Mouse (Mus musculus) forebrain, embryonic 13.5 days (tissue): ENCODE results near the gene Rom1. TPM values are rescaled to one million over a fixed set of nuclear protein-coding genes. Genes with fewer than 3 reads are reported as not detected.

ENCODE experiments used
- ATAC-seq: fragments of 200-750 bp; cut with Nextera tagmentation; 2 replicates; pipeline ENCODE4 v1.8.0; 2017
- H3K27ac ChIP-seq: fragments of 300-500 bp; sonication (generic); 2 replicates; pipeline ENCODE4 v1.5.1; 2015; ENCODE audit warnings: inconsistent platforms, mild to moderate bottlenecking, moderate library complexity
- H3K27me3 ChIP-seq: fragments of 300-500 bp; sonication (generic); 2 replicates; pipeline ENCODE4 v1.6.1; 2015; ENCODE audit warnings: mild to moderate bottlenecking, inconsistent platforms
- H3K36me3 ChIP-seq: fragments of 300-500 bp; sonication (generic); 2 replicates; pipeline ENCODE4 v1.6.1; 2015; ENCODE audit warnings: mild to moderate bottlenecking, inconsistent platforms; ENCODE audit not compliant: poor library complexity, severe bottlenecking
- H3K4me1 ChIP-seq: fragments of 300-500 bp; sonication (generic); 2 replicates; pipeline ENCODE4 v1.6.1; 2015; ENCODE audit warnings: inconsistent platforms
- H3K4me2 ChIP-seq: fragments of 300-500 bp; sonication (generic); 2 replicates; pipeline ENCODE4 v1.6.1; 2015; ENCODE audit warnings: inconsistent platforms, mild to moderate bottlenecking, moderate library complexity
- H3K4me3 ChIP-seq: fragments of 300-500 bp; sonication (generic); 2 replicates; pipeline ENCODE4 v1.5.1; 2015; ENCODE audit warnings: mild to moderate bottlenecking, inconsistent platforms
- H3K9ac ChIP-seq: fragments of 300-500 bp; sonication (generic); 2 replicates; pipeline ENCODE4 v1.6.1; 2015; ENCODE audit warnings: mild to moderate bottlenecking, inconsistent platforms
- H3K9me3 ChIP-seq: fragments of 300-500 bp; sonication (generic); replicated peaks from 2 replicates; pipeline ENCODE4 v1.6.1; 2016; ENCODE audit warnings: inconsistent platforms
- WGBS: fragments of 180-500 bp; shearing (Covaris S2); methylation state at CpG from one replicate; pipeline ENCODE4 v1.1.7; 2015; 5-methylcytosine and 5-hydroxymethylcytosine counted together
- microRNA-seq: library from miRNA; unstranded; fragments of <30 nt; microRNA quantifications from one replicate; pipeline ENCODE4, GENCODE M21; 2016
- polyA plus RNA-seq: library from polyadenylated mRNA; unstranded; fragments of >200 nt; fragmentation: Nextera tagmentation; extraction: Ambion mirVana; gene quantifications from 2 replicates; pipeline ENCODE4 v1.2.1, GENCODE M21; 2015

Gene Rom1
- polyA plus RNA-seq, 1 experiment from 2014 or later = 1.3 TPM

GRCm38 (mm10) chr19:8892829-8893766 lies 36.1 kb downstream of the Rom1 start, which contains the start of gene Ints5:
Gene Ints5 (plus strand): TSS chr19:8893005.
- Histone ChIP-seq H3K36me3 (peaks cover 40% of the 10 kb centered on the region), H3K4me2 (peak within 1 kb of the TSS; percentile 87), H3K4me3 (peak within 1 kb of the TSS; percentile 93), H3K27me3 (no peaks in the 10 kb centered on the region), H3K27ac (peak within 1 kb of the TSS; percentile 78), H3K9ac (peak within 1 kb of the TSS; percentile 96), H3K4me1 (peaks cover 31% of the 10 kb centered on the region), H3K9me3 (no peaks in the 10 kb centered on the region)
- WGBS = 4% methylated on average over 49 of the region's 54 CpGs
- peak; percentile 72 for ATAC-seq

GRCm38 (mm10) chr19:8888511-8889385 lies 40.4 kb downstream of the Rom1 start, which contains the start of the genes 1810009A15Rik and Gm49416:
Gene 1810009A15Rik (plus strand): TSS chr19:8888853.
Gene Gm49416 (plus strand): TSS chr19:8888926.
- WGBS = under 1% methylated on average over 58 of the region's 58 CpGs
- Histone ChIP-seq H3K9ac (peak within 1 kb of the TSS; percentile 83), H3K9me3 (no peaks in the 10 kb centered on the region), H3K36me3 (peaks cover 14% of the 10 kb centered on the region), H3K27me3 (no peaks in the 10 kb centered on the region), H3K4me1 (peaks cover 27% of the 10 kb centered on the region), H3K4me2 (peak within 1 kb of the TSS; percentile 80), H3K4me3 (peak within 1 kb of the TSS; percentile 65), H3K27ac (peak within 1 kb of the TSS; percentile 87)
- ATAC-seq = peak; percentile 97

GRCm38 (mm10) chr19:8887585-8888463 lies 41.3 kb downstream of the Rom1 start:
- peak overlapping the region; percentile 65 for H3K4me3 ChIP-seq
- H3K36me3 ChIP-seq = peaks cover 14% of the 10 kb centered on the region
- H3K9ac ChIP-seq = peak overlapping the region; percentile 83
- H3K27me3 ChIP-seq = no peaks in the 10 kb centered on the region
- no peak for ATAC-seq
- peak overlapping the region; percentile 80 for H3K4me2 ChIP-seq
- no peaks in the 10 kb centered on the region for H3K9me3 ChIP-seq
- 13% methylated on average over 19 of the region's 19 CpGs for WGBS
- peak overlapping the region; percentile 58; the same call in 1 of the 2 replicates for H3K27ac ChIP-seq
- H3K4me1 ChIP-seq = peaks cover 21% of the 10 kb centered on the region

GRCm38 (mm10) chr19:8886916-8887584 lies 42.1 kb downstream of the Rom1 start:
- Histone ChIP-seq H3K9me3 (no peaks in the 10 kb centered on the region), H3K36me3 (peaks cover 14% of the 10 kb centered on the region), H3K4me2 (peak overlapping the region; percentile 80; the same call in 1 of the 2 replicates), H3K27me3 (no peaks in the 10 kb centered on the region), H3K9ac (no peak overlapping the region; the same call in 1 of the 2 replicates), H3K4me1 (peaks cover 21% of the 10 kb centered on the region), H3K27ac (no peak overlapping the region; the same call in 1 of the 2 replicates), H3K4me3 (peak overlapping the region; percentile 65; the same call in 1 of the 2 replicates)
- ATAC-seq = no peak
- WGBS = 68% methylated on average over 1 of the region's 1 CpGs

- Histone ChIP-seq H3K4me2 (no peak within 1 kb of the TSS), H3K4me3 (no peak within 1 kb of the TSS), H3K27ac (no peak within 1 kb of the TSS), H3K9me3 (no peaks in the 10 kb centered on the region), H3K36me3 (no peaks in the 10 kb centered on the region), H3K4me1 (peaks cover 22% of the 10 kb centered on the region), H3K27me3 (no peaks in the 10 kb centered on the region), H3K9ac (no peak within 1 kb of the TSS)
- 73% methylated on average over 3 of the region's 3 CpGs for WGBS
- ATAC-seq = no peak
Measured at GRCm38 (mm10) chr19:8883616-8884015, 45.5 kb downstream of the Rom1 start, which contains the start of the genes Lbhd1 and Gm49403. Gene Lbhd1 (plus strand): TSS chr19:8883732. Gene Gm49403 (plus strand): TSS chr19:8883930.

GRCm38 (mm10) chr19:8881034-8881392 lies 48.1 kb downstream of the Rom1 start:
- ATAC-seq = peak; percentile 33
- H3K9ac ChIP-seq = peak overlapping the region; percentile 87
- no peak overlapping the region for H3K27ac ChIP-seq
- no peaks in the 10 kb centered on the region for H3K9me3 ChIP-seq
- 11% methylated on average over 3 of the region's 3 CpGs for WGBS
- H3K4me3 ChIP-seq = peak overlapping the region; percentile 66
- H3K36me3 ChIP-seq = peaks cover 13% of the 10 kb centered on the region
- no peaks in the 10 kb centered on the region for H3K27me3 ChIP-seq
- H3K4me1 ChIP-seq = peaks cover 10% of the 10 kb centered on the region
- peak overlapping the region; percentile 67 for H3K4me2 ChIP-seq

GRCm38 (mm10) chr19:8880311-8881033 lies 48.7 kb downstream of the Rom1 start, which contains the start of gene Uqcc3:
Gene Uqcc3 (minus strand): TSS chr19:8880923.
- Histone ChIP-seq H3K9me3 (no peaks in the 10 kb centered on the region), H3K4me3 (peak within 1 kb of the TSS; percentile 66), H3K27ac (peak within 1 kb of the TSS; percentile 79), H3K4me2 (peak within 1 kb of the TSS; percentile 67), H3K4me1 (peaks cover 10% of the 10 kb centered on the region), H3K27me3 (no peaks in the 10 kb centered on the region), H3K36me3 (peaks cover 19% of the 10 kb centered on the region), H3K9ac (peak within 1 kb of the TSS; percentile 87)
- under 1% methylated on average over 42 of the region's 42 CpGs for WGBS
- peak; percentile 98 for ATAC-seq

Small RNA genes lying within 50 kb of the gene (microRNA-seq; reads per million reads assigned to microRNA genes)
- gene Mir5136 = 0.80 reads per million

Other genes with a start within 250 kb of the Rom1 start
- gene Slc3a2, start 206.0 kb downstream of the Rom1 start, polyA plus RNA-seq = 135 and 143 TPM in 2 replicates
- gene Wdr74, start 193.5 kb downstream of the Rom1 start, polyA plus RNA-seq = 92.0 and 97.4 TPM in 2 replicates
- gene 1700092M07Rik, start 188.6 kb downstream of the Rom1 start, polyA plus RNA-seq = 1.9 and 3.7 TPM in 2 replicates
- gene Stx5a, start 187.9 kb downstream of the Rom1 start, polyA plus RNA-seq = 117 and 118 TPM in 2 replicates
- gene Nxf1, start 172.3 kb downstream of the Rom1 start, polyA plus RNA-seq = 194 and 211 TPM in 2 replicates
- gene Tmem223, start 158.4 kb downstream of the Rom1 start, polyA plus RNA-seq = 260 and 261 TPM in 2 replicates
- 35.9 and 36.5 TPM in 2 replicates for gene Tmem179b, start 154.9 kb downstream of the Rom1 start, polyA plus RNA-seq
- gene Taf6l, start 142.9 kb downstream of the Rom1 start, polyA plus RNA-seq = 30.1 and 33.0 TPM in 2 replicates
- 174 and 190 TPM in 2 replicates for gene Polr2g, start 130.8 kb downstream of the Rom1 start, polyA plus RNA-seq
- gene Zbtb3, start 126.8 kb downstream of the Rom1 start, polyA plus RNA-seq = 7.9 and 8.5 TPM in 2 replicates
- gene Ttc9c, start 110.0 kb downstream of the Rom1 start, polyA plus RNA-seq = 86.1 and 89.1 TPM in 2 replicates
- 6.4 and 6.8 TPM in 2 replicates for gene Hnrnpul2, start 109.3 kb downstream of the Rom1 start, polyA plus RNA-seq
- gene AC129217.1, start 99.6 kb downstream of the Rom1 start, polyA plus RNA-seq = not detected in 2 replicates
- 66.9 and 72.1 TPM in 2 replicates for gene Bscl2, start 91.9 kb downstream of the Rom1 start, polyA plus RNA-seq
- 198 and 204 TPM in 2 replicates for gene Gng3, start 90.2 kb downstream of the Rom1 start, polyA plus RNA-seq
- gene Lrrn4cl, start 78.6 kb downstream of the Rom1 start, polyA plus RNA-seq = 0.28 and 0.39 TPM in 2 replicates
- gene Ubxn1, start 57.9 kb downstream of the Rom1 start, polyA plus RNA-seq = 188 and 194 TPM in 2 replicates
- gene Uqcc3, start 48.4 kb downstream of the Rom1 start, polyA plus RNA-seq = 61.8 and 64.6 TPM in 2 replicates
- gene Lbhd1, start 45.6 kb downstream of the Rom1 start, polyA plus RNA-seq = 73.6 and 85.7 TPM in 2 replicates
- gene Gm49403, start 45.4 kb downstream of the Rom1 start, polyA plus RNA-seq = not detected in 2 replicates
- gene 1810009A15Rik, start 40.5 kb downstream of the Rom1 start, polyA plus RNA-seq = 92.5 and 97.7 TPM in 2 replicates
- gene Gm49416, start 40.4 kb downstream of the Rom1 start, polyA plus RNA-seq = not detected in 2 replicates
- gene Ints5, start 36.4 kb downstream of the Rom1 start, polyA plus RNA-seq = 37.9 and 44.5 TPM in 2 replicates
- 83.6 and 91.5 TPM in 2 replicates for gene Ganab, start 31.3 kb downstream of the Rom1 start, polyA plus RNA-seq
- gene B3gat3, start 9.0 kb downstream of the Rom1 start, polyA plus RNA-seq = 66.4 and 69.5 TPM in 2 replicates
- 8.9 and 9.6 TPM in 2 replicates for gene Eml3, start 196 bp upstream of the Rom1 start, polyA plus RNA-seq
- 178 and 180 TPM in 2 replicates for gene Mta2, start 12.5 kb upstream of the Rom1 start, polyA plus RNA-seq
- 35.3 and 36.7 TPM in 2 replicates for gene Tut1, start 24.5 kb upstream of the Rom1 start, polyA plus RNA-seq
- gene Eef1g, start 37.7 kb upstream of the Rom1 start, polyA plus RNA-seq = 369 and 373 TPM in 2 replicates
- gene Ahnak, start 59.9 kb upstream of the Rom1 start, polyA plus RNA-seq = 2.8 and 3.0 TPM in 2 replicates
- not detected in 2 replicates for gene Scgb1a1, start 158.6 kb upstream of the Rom1 start, polyA plus RNA-seq
- 28.7 and 29.4 TPM in 2 replicates for gene Asrgl1, start 206.3 kb upstream of the Rom1 start, polyA plus RNA-seq